Mouse (Mus musculus) E14TG2a.4 (cell line): ENCODE data around the gene Znrf1.

Experiments used
- H3K27me3 ChIP-seq: 2 replicates; pipeline ENCODE4 v1.6.1; 2014; ENCODE audit warnings: low read length, control low read depth; ENCODE audit not compliant: insufficient read depth
- H3K36me3 ChIP-seq: 2 replicates; pipeline ENCODE4 v1.6.1; 2014; ENCODE audit warnings: low read length, control low read depth; ENCODE audit not compliant: insufficient read depth
- H3K4me1 ChIP-seq: replicated peaks from 2 replicates; pipeline ENCODE4 v1.6.1; 2014; ENCODE audit warnings: low read depth, low read length, control low read depth
- H3K4me3 ChIP-seq: replicated peaks from 2 replicates; pipeline ENCODE4 v1.5.1; 2014; ENCODE audit warnings: mild to moderate bottlenecking, low read length
- H3K9me3 ChIP-seq: 2 replicates; pipeline ENCODE4 v1.6.1; 2014; ENCODE audit warnings: low read length, control low read depth
- CTCF ChIP-seq: conservative IDR thresholded peaks from 2 replicates; pipeline ENCODE4 v1.5.1; 2014; ENCODE audit warnings: low read length
- NANOG ChIP-seq: IDR thresholded peaks from 2 replicates; pipeline ENCODE4 v1.6.1; 2014; ENCODE audit warnings: borderline replicate concordance, low read length, mixed read lengths
- POU5F1 ChIP-seq: IDR thresholded peaks from 2 replicates; pipeline ENCODE4 v1.6.1; 2014; ENCODE audit warnings: low read length, borderline replicate concordance

The Znrf1 gene

GRCm38 (mm10) chr8:111592390-111592910, 56.6 kb downstream of the Znrf1 start:
- H3K4me1 ChIP-seq = peaks cover 68% of the 10 kb centered on the region
- H3K9me3 ChIP-seq = no peaks in the 10 kb centered on the region
- H3K4me3 ChIP-seq = 0 out of 2 replicates have a peak overlapping the region, but pooled peaks have one; percentile 3
- no peaks in the 10 kb centered on the region for H3K27me3 ChIP-seq
- no peaks in the 10 kb centered on the region for H3K36me3 ChIP-seq
- TF ChIP-seq POU5F1 = no peak
- TF ChIP-seq NANOG = no peak
- no peak for TF ChIP-seq CTCF

- Histone ChIP-seq H3K9me3 (no peaks in the 10 kb centered on the region), H3K4me3 (no peak overlapping the region), H3K4me1 (peaks cover 53% of the 10 kb centered on the region), H3K36me3 (no peaks in the 10 kb centered on the region), H3K27me3 (no peaks in the 10 kb centered on the region)
- TF ChIP-seq POU5F1 = no peak
- no peak for TF ChIP-seq CTCF
- no peak for TF ChIP-seq NANOG
Observed at GRCm38 (mm10) chr8:111594044-111594840, 58.3 kb downstream of the Znrf1 start.

GRCm38 (mm10) chr8:111594951-111595350, 59.1 kb downstream of the Znrf1 start:
- Histone ChIP-seq H3K9me3 (no peaks in the 10 kb centered on the region), H3K27me3 (no peaks in the 10 kb centered on the region), H3K36me3 (0 out of 2 replicates have a peak, but pooled peaks cover 6% of the 10 kb centered on the region), H3K4me3 (no peak overlapping the region), H3K4me1 (peaks cover 56% of the 10 kb centered on the region)
- TF ChIP-seq NANOG = no peak
- TF ChIP-seq CTCF = no peak
- no peak for TF ChIP-seq POU5F1

GRCm38 (mm10) chr8:111595712-111596484, 60.0 kb downstream of the Znrf1 start:
- Histone ChIP-seq H3K4me1 (peaks cover 59% of the 10 kb centered on the region), H3K4me3 (peak overlapping the region; percentile 57), H3K27me3 (no peaks in the 10 kb centered on the region), H3K36me3 (0 out of 2 replicates have a peak, but pooled peaks cover 7% of the 10 kb centered on the region), H3K9me3 (no peaks in the 10 kb centered on the region)
- no peak for TF ChIP-seq CTCF
- TF ChIP-seq NANOG = no peak
- TF ChIP-seq POU5F1 = no peak

- Histone ChIP-seq H3K36me3 (0 out of 2 replicates have a peak, but pooled peaks cover 7% of the 10 kb centered on the region), H3K9me3 (no peaks in the 10 kb centered on the region), H3K4me1 (peaks cover 63% of the 10 kb centered on the region), H3K4me3 (no peak overlapping the region), H3K27me3 (no peaks in the 10 kb centered on the region)
- TF ChIP-seq POU5F1 = no peak
- no peak for TF ChIP-seq NANOG
- no peak for TF ChIP-seq CTCF
Observed at GRCm38 (mm10) chr8:111596485-111596821, 60.6 kb downstream of the Znrf1 start.

GRCm38 (mm10) chr8:111597310-111597709, 61.4 kb downstream of the Znrf1 start:
- H3K9me3 ChIP-seq = no peaks in the 10 kb centered on the region
- H3K36me3 ChIP-seq = 0 out of 2 replicates have a peak, but pooled peaks cover 7% of the 10 kb centered on the region
- H3K27me3 ChIP-seq = no peaks in the 10 kb centered on the region
- TF ChIP-seq NANOG (no peak), POU5F1 (no peak)
- peaks cover 55% of the 10 kb centered on the region for H3K4me1 ChIP-seq
- H3K4me3 ChIP-seq = no peak overlapping the region

GRCm38 (mm10) chr8:111599707-111600444, 64.0 kb downstream of the Znrf1 start:
- Histone ChIP-seq H3K27me3 (no peaks in the 10 kb centered on the region), H3K4me1 (peaks cover 42% of the 10 kb centered on the region), H3K36me3 (peaks cover 14% of the 10 kb centered on the region; the same call in 1 of the 2 replicates), H3K4me3 (no peak overlapping the region), H3K9me3 (no peaks in the 10 kb centered on the region)
- TF ChIP-seq POU5F1 (no peak), CTCF (no peak), NANOG (no peak)
